Mouse (Mus musculus) lung, embryonic 16.5 days (tissue): ENCODE measurements around the gene E130218I03Rik. TPM values are rescaled to one million over a fixed set of nuclear protein-coding genes. Genes with fewer than 3 reads are reported as not detected.
"Not testable (repeated sequence)": the region's sequence is repeated elsewhere in the genome, so short reads cannot be mapped to it uniquely, and the experiment has no call there.

Experiments used
- ATAC-seq: fragments of 200-750 bp; cut with Nextera tagmentation; 2 replicates; pipeline ENCODE4 v1.8.0; 2017; ENCODE audit warnings: low read depth, mild to moderate bottlenecking, moderate library complexity
- H3K27ac ChIP-seq: fragments of 300-500 bp; sonication (generic); 2 replicates; pipeline ENCODE4 v1.5.1; 2014; ENCODE audit warnings: mild to moderate bottlenecking, control low read depth, low read length
- H3K27me3 ChIP-seq: fragments of 300-500 bp; sonication (generic); 2 replicates; pipeline ENCODE4 v1.6.1; 2014; ENCODE audit warnings: low read depth, low read length, mixed read lengths; ENCODE audit not compliant: control insufficient read depth, insufficient read depth
- H3K36me3 ChIP-seq: fragments of 300-500 bp; sonication (generic); 2 replicates; pipeline ENCODE4 v1.6.1; 2014; ENCODE audit warnings: low read length; ENCODE audit not compliant: control insufficient read depth, insufficient read depth
- H3K4me1 ChIP-seq: fragments of 300-500 bp; sonication (generic); replicated peaks from 2 replicates; pipeline ENCODE4 v1.6.1; 2014; ENCODE audit warnings: low read length, mixed read lengths; ENCODE audit not compliant: control insufficient read depth, insufficient read depth
- H3K4me2 ChIP-seq: fragments of 300-500 bp; sonication (generic); 2 replicates; pipeline ENCODE4 v1.6.1; 2014; ENCODE audit warnings: low read depth, low read length, control low read depth
- H3K4me3 ChIP-seq: fragments of 300-500 bp; sonication (generic); 2 replicates; pipeline ENCODE4 v1.5.1; 2014; ENCODE audit warnings: mild to moderate bottlenecking, low read length, control low read depth
- H3K9ac ChIP-seq: fragments of 300-500 bp; sonication (generic); 2 replicates; pipeline ENCODE4 v1.6.1; 2014; ENCODE audit warnings: low read length, control low read depth
- H3K9me3 ChIP-seq: fragments of 300-500 bp; sonication (generic); 2 replicates; pipeline ENCODE4 v1.6.1; 2016; ENCODE audit warnings: low read length; ENCODE audit not compliant: control insufficient read depth
- WGBS: fragments of 180-500 bp; shearing (Covaris S2); extraction: QIAGEN DNeasy Blood & Tissue Kit; methylation state at CpG from one replicate; pipeline ENCODE4 v1.1.7; 2014; 5-methylcytosine and 5-hydroxymethylcytosine counted together
- polyA plus RNA-seq: library from polyadenylated mRNA; unstranded; fragments of >200 nt; fragmentation: Nextera tagmentation; extraction: Ambion mirVana; gene quantifications from 2 replicates; pipeline ENCODE4 v1.2.1, GENCODE M21; 2015

E130218I03Rik gene
- polyA plus RNA-seq, 1 experiment from 2014 or later, result 0.48 TPM

DNA sequence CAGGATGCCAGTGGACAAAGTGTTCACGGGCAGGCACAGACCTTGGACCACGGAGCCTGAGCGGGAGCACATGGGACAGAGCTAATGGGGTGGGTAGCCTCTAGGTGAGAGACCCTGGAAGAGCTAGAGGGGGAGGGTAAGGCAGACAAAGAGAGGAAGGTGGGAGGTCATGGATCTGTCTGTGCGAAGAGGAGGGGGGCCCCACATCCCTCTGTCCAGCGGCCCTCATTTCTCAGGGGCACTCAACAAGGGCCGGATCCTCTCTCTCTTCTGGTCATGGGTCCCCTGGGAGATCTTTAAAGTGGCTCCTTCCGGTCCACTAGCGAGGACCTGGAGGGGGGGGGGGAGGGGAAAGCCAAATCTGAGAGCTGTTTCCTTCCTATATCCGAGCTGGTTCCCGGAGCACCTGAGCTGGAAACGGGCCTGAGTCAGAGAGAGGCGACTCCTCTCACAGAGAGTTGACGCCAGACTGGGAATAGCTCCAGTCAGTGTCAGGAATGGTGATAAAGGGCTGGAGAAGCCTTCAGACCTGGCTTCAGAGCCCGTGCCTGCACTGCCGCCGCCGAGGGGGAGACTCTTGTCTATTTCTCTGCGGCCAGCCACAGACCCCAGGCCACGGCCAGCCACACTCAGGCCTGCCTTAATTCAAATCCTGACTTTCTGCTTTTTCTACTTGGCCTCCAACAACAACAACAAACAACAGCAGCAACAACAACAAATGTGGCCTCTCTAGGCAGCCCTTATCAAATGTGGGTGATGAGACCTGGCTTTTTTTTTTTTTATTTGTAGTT lies 13.1 kb downstream of the E130218I03Rik start:
- Histone ChIP-seq H3K27me3 (peaks cover 26% of the 10 kb centered on the region), H3K9me3 (no peaks in the 10 kb centered on the region), H3K27ac (peak overlapping the region; percentile 58), H3K4me1 (peaks cover 35% of the 10 kb centered on the region), H3K9ac (no peak overlapping the region), H3K4me3 (no peak overlapping the region), H3K4me2 (no peak overlapping the region), H3K36me3 (no peaks in the 10 kb centered on the region)
- WGBS, result 19% methylated on average over 19 of the region's 19 CpGs
- peak; percentile 21; the same call in 1 of the 2 replicates for ATAC-seq

DNA sequence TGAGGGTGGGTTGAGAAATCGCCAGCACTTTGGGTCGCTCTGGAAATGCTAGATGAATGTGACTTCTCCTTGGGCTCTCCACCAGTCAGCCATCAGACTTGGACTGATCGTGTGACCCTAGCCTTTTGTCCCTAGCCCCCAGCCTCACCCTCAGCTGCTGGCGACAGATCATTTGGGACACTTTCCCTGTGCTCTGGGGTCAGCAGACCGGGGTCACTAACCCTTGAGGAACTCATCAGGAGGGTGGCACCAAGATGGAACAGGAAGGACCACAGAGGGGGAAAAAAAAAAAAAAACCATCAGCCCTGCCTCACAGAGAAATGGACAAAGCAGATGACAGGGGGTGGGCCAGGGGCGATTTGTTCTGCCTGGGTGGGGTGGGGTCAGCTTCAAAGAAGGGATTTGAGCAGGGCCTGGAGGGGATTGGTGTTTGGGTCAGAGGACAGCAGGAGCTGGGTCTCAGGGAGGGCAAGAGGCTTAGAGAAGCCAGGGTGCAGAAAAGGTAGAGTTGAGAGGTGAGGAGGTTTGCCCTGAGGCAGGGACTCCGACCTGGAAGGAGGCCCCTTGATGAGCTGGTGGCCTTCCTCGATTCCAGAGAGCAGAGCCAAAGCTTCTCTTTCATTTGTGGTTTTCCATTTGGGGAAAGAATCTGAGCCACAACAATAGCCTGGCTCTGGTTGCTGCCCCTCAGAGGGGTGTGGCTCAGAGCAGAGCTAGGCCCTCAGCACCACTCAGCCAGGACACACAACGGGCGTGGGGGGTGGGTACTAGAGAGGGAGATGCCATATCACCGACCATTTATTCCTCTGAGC lies 13.9 kb downstream of the E130218I03Rik start:
- ATAC-seq, result peak; percentile 21; the same call in 1 of the 2 replicates
- Histone ChIP-seq H3K27me3 (peaks cover 18% of the 10 kb centered on the region), H3K4me3 (no peak overlapping the region), H3K4me2 (no peak overlapping the region), H3K36me3 (no peaks in the 10 kb centered on the region), H3K9me3 (no peaks in the 10 kb centered on the region), H3K4me1 (peaks cover 28% of the 10 kb centered on the region), H3K27ac (peak overlapping the region; percentile 73), H3K9ac (no peak overlapping the region)
- WGBS, result 28% methylated on average over 11 of the region's 11 CpGs

DNA sequence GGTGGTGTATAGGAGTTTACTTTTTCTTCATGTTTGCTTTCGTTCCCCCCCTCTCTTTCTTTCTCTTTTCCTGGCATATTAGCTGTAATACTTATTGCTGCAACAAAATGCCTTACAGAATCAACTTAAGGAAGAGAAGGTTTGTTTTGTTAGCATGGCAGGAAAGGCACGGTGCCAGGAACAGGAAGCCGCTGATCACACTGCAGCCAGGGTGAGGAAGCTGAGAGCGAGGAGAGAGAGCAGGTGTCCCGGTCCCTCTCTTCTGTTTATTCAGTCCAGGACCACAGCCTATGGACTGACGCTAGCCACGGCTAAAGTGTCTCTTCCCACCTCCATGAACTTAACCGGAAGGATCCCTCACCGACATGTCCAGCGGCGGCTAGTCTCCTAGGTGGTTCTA lies 14.9 kb downstream of the E130218I03Rik start:
- H3K9ac ChIP-seq, result no peak overlapping the region
- 0 out of 2 replicates have a peak, but pooled peaks have one; percentile 24 for ATAC-seq
- H3K36me3 ChIP-seq, result no peaks in the 10 kb centered on the region
- H3K9me3 ChIP-seq, result no peaks in the 10 kb centered on the region
- no peak overlapping the region for H3K4me3 ChIP-seq
- H3K27ac ChIP-seq, result peak overlapping the region; percentile 73
- 33% methylated on average over 11 of the region's 11 CpGs for WGBS
- H3K27me3 ChIP-seq, result peaks cover 9% of the 10 kb centered on the region
- peaks cover 28% of the 10 kb centered on the region for H3K4me1 ChIP-seq
- peak overlapping the region; percentile 4 for H3K4me2 ChIP-seq

- no peak for ATAC-seq
- no peaks in the 10 kb centered on the region for H3K9me3 ChIP-seq
- H3K27ac ChIP-seq, result no peak overlapping the region
- WGBS, result 31% methylated on average over 6 of the region's 6 CpGs
- H3K36me3 ChIP-seq, result no peaks in the 10 kb centered on the region
- no peak overlapping the region for H3K4me2 ChIP-seq
- H3K27me3 ChIP-seq, result no peaks in the 10 kb centered on the region
- no peak overlapping the region for H3K4me3 ChIP-seq
- no peak overlapping the region for H3K9ac ChIP-seq
- peaks cover 5% of the 10 kb centered on the region for H3K4me1 ChIP-seq
Measured at GRCm38 (mm10) chr4:134263191-134263590, 19.7 kb downstream of the E130218I03Rik start.

DNA sequence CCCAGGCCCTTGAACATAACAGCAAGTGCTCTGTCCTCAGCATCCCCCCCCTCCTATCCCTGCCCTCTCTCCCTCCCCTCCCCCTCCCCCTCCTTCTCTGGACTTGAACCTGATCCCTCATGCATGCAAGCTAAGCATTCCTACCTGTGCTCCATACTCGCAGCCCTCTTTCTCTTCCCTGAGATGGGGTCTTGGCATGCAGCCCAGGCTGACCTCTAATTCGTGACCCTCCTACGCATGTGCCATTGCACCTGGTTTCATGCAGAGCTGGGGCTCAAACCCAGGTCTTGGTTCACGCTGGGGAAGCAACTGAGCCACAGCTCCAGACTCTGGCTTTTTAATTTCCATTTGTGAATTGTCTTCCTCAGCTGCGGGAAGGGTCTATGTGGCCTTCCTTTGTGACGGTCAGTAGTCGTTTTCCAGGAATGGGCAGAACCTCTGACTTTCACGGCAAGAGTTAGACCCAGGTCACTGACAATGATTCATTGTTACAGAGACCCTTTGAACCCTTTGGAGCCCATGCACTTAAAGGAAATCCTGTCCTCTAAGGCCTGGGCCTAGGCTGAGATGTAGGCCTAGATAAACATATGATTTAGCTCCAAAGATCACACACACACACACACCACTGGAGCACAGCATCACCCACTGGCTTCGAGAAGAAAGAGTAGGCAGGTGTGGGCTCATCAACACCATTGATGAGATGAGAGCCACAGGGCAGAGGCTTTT lies 22.6 kb downstream of the E130218I03Rik start:
- 35% methylated on average over 9 of the region's 9 CpGs for WGBS
- no peak for ATAC-seq

GRCm38 (mm10) chr4:134268102-134268655 lies 24.7 kb downstream of the E130218I03Rik start:
- H3K27me3 ChIP-seq, result no peaks in the 10 kb centered on the region
- WGBS, result 78% methylated on average over 19 of the region's 19 CpGs
- H3K4me2 ChIP-seq, result no peak overlapping the region
- H3K4me3 ChIP-seq, result no peak overlapping the region
- peaks cover 6% of the 10 kb centered on the region for H3K4me1 ChIP-seq
- H3K9me3 ChIP-seq, result no peaks in the 10 kb centered on the region
- no peak overlapping the region for H3K9ac ChIP-seq
- no peak overlapping the region for H3K27ac ChIP-seq
- ATAC-seq, result no peak
- H3K36me3 ChIP-seq, result no peaks in the 10 kb centered on the region

More for the DNA sequence above, 22.6 kb downstream of the E130218I03Rik start:
- H3K4me3 ChIP-seq, result no peak overlapping the region
- H3K36me3 ChIP-seq, result no peaks in the 10 kb centered on the region
- H3K4me1 ChIP-seq, result no peaks in the 10 kb centered on the region
- H3K9ac ChIP-seq, result no peak overlapping the region
- no peak overlapping the region for H3K4me2 ChIP-seq
- no peak overlapping the region for H3K27ac ChIP-seq
- no peaks in the 10 kb centered on the region for H3K27me3 ChIP-seq
- H3K9me3 ChIP-seq, result no peaks in the 10 kb centered on the region

DNA sequence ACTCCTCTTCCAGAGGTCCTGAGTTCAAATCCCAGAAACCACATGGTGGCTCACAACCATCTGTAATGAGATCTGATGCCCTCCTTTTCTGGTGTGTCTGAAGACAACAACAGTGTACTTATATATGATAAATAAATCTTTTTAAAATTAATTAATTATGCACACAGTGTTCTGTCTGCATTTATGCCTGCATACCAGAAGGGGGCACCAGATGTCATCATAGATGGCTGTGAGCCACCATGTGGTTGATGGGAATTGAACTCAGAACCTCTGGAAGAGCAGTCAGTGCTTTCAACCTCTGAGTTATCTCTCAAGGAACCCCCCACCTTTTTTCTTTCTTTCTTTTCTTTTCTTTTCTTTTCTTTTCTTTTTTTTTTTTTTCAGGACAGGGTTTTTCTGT lies 26.2 kb downstream of the E130218I03Rik start:
- not testable (repeated sequence) for H3K36me3 ChIP-seq, H3K27me3 ChIP-seq, H3K4me3 ChIP-seq, ATAC-seq, H3K27ac ChIP-seq, H3K9me3 ChIP-seq, H3K9ac ChIP-seq, H3K4me1 ChIP-seq, H3K4me2 ChIP-seq

DNA sequence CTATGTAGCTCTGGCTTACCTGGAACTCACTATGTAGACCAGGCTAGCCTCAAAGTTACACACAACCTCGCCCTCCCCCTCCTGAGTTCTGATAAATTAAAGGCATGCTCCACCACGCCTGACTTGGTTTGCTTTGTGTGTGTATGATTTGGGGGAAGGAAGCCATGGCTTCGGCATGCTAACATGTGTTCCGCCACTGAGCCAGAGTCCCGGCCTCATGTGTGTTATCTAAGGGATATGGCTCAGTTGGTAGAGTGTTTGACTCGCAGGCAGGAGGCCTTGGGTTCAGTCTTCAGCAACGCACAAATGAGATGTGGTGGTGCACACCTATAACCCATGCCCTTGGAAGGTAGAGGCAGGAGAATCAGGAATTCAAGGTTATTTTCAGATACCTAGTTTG lies 28.5 kb downstream of the E130218I03Rik start:
- WGBS, result 79% methylated on average over 7 of the region's 7 CpGs
- peaks cover 8% of the 10 kb centered on the region for H3K4me1 ChIP-seq

More for the DNA sequence above, 28.5 kb downstream of the E130218I03Rik start:
- Histone ChIP-seq H3K27me3 (no peaks in the 10 kb centered on the region), H3K9ac (no peak overlapping the region), H3K4me3 (no peak overlapping the region), H3K4me2 (no peak overlapping the region), H3K27ac (no peak overlapping the region), H3K36me3 (peaks cover 5% of the 10 kb centered on the region; the same call in 1 of the 2 replicates), H3K9me3 (no peaks in the 10 kb centered on the region)
- no peak for ATAC-seq
